Mouse (Mus musculus) lung, postnatal 36 days (tissue): ENCODE data around the gene Ctsh.

ENCODE experiments used
- DNase-seq: peaks from one replicate; pipeline ENCODE4 v3.0.0; 2022; ENCODE audit warnings: mixed read lengths

Ctsh gene

DNA sequence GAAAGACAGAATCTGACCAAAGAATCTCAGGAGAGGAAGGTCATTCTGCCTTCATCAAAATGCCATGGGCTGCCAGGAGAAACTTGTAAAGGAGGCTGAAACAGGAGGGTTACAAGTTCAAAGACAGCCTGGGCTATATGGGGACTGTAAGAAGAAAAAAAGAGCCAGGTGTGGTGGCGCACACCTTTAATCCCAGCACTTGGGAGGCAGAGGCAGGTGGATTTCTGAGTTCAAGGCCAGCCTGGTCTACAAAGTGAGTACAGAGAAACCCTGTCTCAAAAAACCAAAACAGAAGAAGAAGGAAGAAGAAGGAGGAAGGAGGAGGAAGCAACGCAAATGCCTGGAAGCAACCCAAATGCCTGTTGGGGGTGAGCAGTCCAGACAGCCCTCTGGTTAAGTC is at the start of gene Ctsh:
Gene Ctsh (plus strand): TSS at position 301 of the 400 bp plus-strand sequence.
- no peak for DNase-seq

DNA sequence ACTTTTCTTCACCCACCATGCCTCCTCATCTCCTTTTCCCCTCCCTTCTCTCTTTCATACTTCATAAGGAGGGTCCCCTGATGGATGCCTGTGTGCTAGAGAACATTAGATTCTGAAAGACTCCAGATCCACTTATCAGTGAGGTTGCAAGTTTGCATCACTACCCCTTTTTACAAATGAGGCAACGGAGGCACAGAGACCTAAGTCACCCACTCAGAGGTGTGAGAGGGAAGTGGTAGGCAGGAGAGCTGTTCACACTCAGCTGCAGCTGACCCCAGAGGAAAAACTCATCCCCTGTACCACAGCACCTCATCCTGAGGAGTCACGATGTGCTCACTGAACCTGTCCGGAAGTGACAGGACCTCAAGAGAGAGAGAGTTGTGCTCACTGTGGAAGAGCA is 47.5 kb upstream of the Ctsh start:
- no peak for DNase-seq

DNA sequence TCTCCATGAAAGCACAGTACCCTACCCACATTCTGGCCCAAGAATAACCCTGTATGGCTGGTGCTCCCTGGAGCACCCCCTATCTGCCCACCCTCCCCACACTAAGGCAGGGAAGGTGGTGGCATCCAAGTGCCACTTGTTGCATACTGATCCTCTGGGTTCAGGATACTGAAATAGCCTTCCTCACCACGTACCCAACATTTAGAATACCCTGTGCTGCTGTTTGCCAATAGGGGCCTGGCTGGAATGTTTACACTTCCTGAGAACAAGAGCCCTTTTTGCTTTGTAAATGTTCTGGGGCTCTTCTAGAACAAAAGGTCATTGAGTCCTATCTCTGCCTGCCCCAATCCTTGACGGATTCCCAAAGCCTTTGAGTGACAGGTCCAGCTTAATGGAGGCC is 46.9 kb upstream of the Ctsh start:
- peak; percentile 69 for DNase-seq

DNA sequence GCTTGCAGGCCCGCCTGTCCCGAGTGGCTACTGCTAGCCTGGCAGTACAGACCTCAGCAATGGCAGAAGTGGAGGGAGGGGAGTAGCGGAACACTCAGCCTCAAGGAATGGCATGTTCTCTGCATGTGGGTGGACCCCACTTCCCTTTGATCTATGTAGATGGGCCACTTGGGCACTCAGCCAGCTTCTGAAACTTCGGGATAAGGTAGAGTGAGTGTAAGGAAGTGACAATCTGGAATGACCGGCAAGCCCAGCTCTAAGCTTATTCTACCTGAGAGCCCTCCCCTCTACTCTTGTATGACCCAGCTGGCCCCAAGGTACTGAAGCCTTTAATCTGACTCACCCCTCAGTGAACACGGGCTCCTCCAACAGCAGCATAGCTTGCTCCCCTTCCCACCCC is 45.8 kb upstream of the Ctsh start:
- DNase-seq: peak; percentile 90

DNA sequence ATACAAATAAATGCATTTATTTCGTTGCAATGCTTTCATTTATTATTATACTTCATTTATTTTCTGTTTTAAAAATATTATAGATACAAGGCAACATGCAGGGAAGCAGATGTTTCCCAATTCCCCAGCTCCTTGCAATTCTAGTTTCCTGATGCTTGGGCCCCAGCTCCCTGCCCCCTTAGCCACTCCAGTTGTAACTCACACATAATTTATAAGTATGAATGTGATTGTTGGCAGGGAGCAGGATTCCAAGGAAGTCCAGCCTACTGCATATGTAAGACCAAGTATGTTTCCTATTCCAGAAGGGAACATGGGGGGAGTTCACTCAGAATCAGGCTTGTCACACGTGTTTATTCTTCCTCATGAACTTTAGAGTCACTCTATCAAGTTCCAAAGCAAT is 42.1 kb upstream of the Ctsh start:
- DNase-seq: no peak

DNA sequence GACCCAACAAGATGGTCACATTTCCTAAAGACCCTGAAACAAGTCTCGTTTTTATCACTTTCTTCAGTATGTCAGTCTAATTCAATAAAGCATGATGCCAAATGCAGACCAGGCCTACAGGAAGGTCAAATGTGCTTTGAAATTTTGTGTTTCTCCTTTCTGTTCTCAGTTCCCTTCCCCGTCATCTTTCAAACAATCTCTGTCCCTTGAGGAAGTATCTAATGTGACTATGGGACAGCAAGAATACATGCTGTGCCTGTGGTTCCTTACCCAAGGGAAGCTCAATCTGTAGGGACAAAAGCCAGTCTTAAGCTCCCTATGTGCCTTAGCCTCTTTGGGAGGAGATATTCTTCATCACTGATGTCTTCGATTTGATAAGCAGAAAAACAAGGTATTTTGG is 39.3 kb upstream of the Ctsh start:
- DNase-seq: no peak

DNA sequence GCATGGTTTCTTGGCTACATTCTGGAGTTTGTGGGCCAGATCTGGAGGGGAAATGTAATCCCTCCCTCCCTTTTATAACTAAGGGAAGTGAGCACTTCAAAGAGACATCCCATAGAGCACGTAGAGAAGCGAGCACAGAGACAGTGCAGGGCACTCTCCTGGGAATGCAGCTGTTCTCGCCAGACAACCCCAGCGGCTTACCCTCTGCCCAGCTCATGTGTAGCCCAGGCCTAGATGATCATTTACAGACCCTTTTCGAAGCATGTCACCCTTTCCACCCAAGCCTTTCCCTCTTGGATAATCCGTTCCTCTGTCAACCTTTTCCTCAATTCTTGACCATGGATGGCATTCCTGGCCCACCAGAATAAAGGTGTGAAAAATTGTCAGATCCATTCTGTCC is 37.7 kb upstream of the Ctsh start:
- DNase-seq: no peak

DNA sequence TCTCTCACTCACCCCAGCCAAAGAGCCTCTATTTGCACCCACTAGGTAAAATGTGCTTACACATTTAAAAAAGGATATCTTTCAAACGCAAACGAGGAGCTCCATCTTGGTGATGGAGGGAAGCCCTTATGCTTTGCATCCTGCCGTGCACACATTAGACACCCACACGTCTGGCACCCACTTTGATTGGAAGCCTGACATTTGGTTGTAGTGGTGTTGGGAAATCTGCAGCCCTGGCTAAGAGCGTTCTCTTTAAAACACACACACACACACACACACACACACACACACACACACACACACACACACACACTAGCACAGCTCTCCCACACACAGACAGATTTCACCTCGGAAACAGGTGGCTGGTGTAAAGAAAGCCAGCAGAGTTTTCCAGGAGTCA is 33.1 kb upstream of the Ctsh start:
- no peak for DNase-seq

DNA sequence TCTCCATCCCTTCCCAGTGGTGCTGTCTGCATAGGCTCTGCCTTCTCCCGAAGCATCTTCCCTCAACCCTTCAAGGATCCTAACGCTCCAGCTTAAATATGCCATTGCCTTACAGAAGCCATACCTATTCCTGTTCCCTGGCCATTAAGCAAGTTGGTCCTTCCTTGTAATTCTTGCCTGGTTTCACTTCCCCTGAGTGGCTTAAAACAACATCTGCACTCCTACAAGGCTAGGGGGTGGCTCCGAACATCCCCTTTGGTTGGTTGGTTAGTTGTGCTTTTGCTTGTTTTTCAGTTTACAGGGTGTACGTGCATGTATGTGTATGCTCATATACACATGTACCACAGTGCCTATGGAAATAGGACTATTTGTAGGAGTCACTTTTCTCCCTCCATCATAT is 32.5 kb upstream of the Ctsh start:
- no peak for DNase-seq

DNA sequence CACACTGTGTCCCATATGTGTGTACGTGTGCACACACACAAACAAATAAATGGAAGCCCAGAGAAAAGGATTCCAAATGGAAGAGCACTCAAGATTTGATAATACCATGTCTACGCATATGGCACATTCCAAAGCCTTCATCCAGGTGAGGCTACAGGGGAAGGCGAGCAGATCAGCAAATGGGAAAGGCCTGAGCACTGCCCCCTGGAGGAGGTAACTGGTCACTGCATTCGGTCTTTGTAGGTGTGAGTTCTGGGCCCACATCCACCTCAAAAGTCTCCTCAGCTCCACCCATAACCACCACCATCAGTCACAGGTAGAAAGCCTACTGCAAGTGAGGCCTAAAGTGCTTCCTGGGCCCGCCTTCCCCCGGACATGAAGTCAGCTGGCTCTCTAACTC is 26.2 kb upstream of the Ctsh start:
- no peak for DNase-seq

DNA sequence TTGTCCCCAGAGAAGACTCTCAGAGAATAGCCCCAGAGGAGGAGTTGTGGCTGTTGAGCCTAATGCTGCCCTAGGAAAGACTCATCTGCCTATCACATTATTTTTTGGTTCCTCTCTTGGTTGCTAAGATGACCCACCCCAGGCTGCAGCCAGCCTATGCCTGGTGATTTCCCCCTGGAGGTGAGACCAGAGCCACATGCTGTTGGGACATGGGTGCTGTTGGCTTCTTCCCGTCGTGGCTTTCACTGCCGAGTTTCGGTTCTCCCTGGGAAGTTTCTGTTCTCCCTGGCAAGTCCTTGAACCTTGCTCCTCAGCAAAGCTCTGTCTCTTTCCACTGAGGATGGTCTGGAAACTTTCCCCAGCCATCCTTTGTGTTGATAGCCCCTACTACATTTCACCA is 20.0 kb upstream of the Ctsh start:
- peak; percentile 56 for DNase-seq

DNA sequence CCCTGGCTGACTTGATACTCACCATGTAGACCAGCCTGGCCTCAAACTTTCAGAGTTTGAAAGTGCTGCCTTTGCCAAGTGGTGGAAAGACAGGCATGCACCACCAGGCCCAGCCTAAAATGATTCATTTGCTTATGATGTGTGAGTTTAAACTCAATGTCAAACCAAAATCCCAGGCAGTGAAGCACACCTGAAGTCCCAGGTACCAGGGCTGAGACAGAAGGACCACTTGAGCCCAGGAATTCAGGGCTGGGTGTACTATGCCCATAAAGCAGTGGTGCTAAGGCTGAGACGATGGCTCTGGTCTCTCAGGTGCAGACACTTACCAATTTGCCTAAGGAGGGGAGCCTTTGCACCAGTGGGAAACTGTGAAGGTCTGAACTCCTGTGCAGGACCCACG is 18.8 kb upstream of the Ctsh start:
- no peak for DNase-seq

DNA sequence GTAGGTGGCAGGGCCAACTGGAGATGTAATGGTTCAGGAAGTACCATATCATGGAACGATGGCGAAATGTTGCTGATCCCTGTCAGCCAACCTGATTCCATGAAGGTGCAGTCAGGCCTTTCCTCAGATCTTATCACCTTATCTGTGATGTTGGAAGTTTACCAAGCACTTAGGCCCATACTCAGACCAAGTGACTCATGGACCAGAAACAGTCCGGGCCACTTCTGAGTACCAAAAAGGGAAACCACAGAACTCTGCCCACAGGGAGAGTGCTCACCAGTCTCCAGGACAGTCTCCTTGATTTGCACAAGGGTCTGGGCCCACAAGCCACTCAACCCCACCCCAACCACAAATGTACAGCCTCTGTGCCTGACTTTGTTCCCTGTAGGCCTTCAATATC is 18.2 kb upstream of the Ctsh start:
- peak; percentile 89 for DNase-seq

DNA sequence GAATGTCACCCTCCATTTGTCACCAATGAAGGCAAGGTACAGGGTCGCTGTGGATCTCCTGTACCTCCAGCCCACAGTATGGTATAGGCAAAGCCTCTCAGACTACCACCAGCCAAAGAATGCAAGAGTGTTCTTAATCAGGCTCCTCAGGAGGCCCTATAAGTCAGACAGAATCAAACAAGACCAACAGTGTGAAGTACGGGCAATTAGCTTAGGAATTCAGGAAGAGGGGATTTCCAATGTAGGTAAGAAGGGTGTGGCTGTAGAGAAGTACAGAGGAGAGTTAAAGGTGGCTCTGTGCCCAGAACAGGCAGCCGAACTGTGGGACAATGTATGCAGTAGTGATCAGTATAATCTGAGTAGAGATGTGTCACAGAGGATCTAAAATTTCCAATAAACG is 17.6 kb upstream of the Ctsh start:
- DNase-seq: peak; percentile 59

DNA sequence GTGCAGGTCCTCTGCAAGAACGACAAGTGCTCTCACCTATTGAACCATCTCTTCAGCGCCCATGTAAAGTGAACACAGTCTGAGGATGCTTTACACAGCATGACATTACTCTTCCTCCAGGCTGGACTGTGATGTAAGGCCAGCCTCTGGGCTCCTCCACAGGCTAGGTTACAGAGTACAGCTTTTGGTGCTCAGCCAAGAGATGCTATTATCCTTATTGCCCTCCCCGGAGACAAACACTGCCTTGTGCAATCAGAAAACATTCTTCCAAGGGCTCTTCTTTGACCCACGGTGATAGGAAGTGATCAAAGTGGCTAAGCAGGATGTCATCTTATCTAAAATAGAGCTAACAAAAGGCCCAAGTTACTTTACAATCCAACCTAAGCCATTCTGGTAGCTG is 15.4 kb upstream of the Ctsh start:
- no peak for DNase-seq

DNA sequence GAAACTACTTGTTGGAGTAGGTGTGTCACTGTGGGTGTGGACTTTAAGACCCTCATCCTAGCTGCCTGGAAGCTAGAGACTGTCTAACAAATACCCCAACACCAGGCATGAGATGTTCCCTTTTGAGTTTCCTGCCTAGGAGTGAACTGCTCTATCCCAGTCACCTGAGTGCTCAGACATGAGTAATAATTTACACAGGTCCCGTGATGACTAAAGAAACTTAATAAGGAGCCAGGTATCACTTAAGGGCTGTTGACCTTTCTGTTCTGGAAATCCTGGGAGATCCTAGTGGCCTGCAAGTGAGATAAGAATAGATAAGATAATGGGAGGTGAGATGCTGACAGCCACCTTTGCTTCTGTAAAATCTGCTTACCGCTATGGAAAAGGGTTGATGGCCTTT is 13.0 kb upstream of the Ctsh start:
- DNase-seq: no peak

DNA sequence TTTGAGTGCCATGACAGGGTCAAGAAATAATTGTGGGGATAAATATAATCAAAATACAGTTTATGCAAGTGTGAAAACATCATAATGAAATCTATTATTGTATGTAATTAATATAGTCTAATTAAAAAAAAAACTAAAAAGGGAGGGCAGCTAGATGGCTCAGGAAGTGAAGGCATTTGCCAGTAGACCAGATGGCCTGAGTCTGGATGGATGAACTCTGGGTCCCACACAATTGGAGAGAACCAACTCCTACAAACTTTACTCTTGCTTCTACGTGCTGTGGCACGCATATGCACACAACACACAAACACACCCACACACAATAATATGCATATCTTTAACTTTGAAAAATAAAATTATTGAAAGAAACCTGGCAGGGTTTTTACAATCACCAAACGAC is 12.4 kb upstream of the Ctsh start:
- DNase-seq: no peak

DNA sequence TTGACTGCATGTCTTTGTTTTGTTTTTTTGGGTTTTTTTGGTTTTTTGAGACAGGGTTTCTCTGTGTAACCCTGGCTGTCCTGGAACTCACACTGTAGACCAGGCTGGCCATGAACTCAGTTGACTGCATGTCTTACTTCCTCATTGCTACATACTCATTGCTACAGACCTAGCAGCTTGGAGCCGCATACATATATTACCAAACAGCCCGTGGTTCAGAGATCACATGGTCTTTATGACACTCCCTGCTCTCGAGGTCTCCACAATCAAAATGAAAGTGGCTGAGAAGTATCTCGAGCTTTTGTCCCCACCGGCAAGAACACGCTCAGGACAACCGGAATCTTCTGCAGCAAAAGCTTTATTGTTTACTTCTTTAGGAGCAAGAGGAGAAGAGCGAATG is 11.0 kb upstream of the Ctsh start:
- peak; percentile 61 for DNase-seq

DNA sequence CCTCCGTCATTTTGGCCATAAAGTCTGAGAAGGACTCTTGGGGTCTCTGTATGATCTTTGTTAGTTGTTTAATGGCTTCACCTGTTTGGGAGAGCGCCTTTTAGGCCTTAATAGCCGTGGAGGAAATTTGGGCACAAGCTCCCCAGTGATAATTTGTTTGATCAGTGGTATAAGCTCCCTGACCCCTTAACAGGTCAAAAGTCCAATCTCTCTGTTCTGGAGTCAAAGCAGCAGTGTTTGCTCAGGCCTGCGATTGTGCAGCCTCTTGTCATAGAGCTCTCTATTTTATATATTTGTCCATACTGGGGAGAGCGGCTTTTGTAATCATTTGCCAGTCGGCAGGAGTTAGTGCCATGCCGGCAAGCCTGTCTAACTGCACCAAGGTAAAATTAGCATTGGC is 8.8 kb upstream of the Ctsh start:
- DNase-seq: no peak

DNA sequence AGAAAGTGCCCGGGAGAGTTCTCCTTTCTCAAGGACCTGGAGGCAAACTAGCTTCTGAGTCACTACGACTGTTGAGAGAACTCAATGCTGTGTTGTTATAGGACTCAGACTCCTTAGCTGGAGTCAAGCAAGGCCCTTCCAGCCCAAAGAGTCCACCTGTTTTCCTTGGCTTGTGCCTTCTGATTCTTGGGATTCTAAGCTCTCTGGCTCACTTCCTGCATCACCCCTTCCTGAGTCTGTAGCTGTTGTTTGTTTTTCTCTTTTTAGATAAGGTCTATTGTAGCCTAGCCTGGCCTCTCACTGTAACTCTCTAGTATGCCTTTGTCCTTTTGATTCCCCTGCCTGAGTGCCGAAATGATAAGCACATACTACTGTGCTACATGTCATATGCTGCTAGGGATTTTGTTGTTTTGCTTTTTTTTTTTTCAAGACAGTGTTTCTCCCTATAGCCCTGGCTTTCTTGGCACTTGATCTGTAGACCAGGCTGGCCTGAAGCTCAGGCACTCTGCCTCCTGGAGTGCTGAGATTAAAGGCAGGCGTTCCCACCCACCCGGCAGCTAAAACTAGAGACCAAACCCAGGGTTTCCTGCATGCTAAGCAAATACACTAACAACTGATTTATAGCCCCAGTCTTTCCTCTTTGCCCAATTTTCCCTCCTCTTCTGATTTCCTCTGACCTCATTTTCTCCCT is 5.9 kb upstream of the Ctsh start:
- peak; percentile 71 for DNase-seq

DNA sequence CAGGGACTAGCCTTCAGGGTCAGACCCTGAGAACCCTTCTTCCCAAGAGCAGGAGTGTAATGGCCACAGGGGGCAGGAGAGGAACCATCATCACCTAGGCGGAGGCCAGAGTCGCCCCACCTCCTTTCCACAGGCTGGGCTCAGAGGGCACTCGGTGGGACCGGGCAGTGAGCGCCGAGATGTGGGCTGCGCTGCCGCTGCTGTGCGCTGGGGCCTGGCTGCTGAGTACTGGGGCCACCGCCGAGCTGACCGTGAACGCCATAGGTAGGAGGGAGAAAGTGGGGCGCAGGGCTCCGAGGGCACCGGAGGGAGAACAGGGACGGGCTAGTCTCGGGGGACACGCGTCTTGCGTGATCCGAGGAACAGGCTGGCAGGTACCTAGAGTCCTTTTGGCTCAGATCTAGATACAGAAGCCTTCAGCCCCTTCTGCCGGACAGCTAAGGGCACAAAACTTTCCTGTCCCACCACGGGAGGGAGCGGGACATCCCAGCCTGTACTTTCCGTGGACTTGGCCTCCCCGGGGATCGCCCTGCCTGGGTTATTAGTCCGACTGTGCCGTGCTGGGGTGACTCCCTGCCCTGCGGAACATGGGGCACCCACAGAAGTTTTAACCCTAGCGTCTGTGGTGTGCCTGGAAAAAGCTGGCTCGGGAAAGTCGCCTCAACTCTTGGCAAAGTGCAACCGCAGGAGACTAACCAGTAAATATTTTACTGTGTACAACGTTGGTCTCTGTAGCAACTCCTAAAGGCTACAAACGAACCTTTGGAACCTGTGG is 606 bp downstream of the Ctsh start:
- DNase-seq: peak; percentile 92

DNA sequence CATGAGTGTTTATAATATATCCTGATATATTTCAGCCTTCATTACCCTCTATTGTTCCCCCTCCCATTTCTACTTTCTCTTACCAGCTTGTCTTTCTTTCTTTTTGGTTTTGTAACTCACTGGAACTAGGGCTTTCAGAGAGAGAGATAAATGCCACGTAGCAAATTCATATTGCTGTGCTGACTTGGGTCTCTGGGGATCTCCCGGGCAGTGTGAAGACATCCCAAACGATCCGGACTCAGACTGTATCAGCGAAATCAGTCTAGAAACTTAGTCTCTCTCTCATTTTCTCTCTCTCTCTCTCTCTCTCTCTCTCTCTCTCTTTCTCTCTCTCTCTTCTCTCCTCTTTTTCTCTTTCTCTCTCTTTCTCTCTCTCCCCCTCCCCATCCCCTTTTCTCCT is 1.5 kb downstream of the Ctsh start:
- DNase-seq: no peak

DNA sequence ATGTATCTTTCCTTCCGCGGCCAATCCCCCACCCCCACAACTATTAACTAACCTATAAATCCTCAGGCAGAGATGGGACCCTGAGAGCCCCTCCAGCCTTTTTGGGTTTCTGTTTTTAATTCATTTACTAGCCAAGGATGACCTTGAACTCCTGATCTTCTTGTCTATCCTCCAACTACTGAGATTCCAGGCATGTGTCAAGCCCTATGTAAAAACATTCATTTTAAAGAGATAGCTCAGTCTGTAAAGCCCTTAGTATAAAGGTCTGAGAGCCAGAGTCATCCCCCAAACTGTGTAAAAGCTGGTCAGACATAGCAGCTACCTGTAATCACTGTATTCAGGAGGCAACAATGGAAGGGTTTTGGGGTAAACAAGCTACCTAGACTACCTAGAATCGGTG is 2.0 kb downstream of the Ctsh start:
- DNase-seq: no peak

DNA sequence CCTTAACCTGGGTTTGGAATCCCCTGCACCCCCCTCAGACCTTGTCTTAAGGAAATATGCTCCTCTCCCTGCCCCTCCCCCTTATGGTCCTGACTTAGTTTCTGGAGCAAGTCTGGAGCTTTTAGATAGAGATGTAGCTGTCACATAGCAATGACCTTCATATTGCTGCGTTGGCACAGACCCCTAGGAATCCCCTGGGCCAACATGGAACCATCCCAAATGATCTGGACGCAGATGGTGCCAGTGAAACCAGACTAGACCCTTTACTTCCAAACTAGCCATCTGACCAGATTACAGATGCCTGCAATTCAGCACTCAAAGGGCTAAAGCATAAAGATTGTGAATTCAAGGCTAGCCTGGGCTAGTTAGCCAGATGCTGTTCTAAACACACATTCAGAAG is 2.8 kb downstream of the Ctsh start:
- no peak for DNase-seq
